Mouse (Mus musculus) lung, postnatal 0 days (tissue): ENCODE data around the gene Gm20388. TPM values are rescaled to one million over a fixed set of nuclear protein-coding genes. Genes with fewer than 3 reads are reported as not detected.

Source experiments
- ATAC-seq: fragments of 200-750 bp; cut with Nextera tagmentation; 2 replicates; pipeline ENCODE4 v1.8.0; 2017; ENCODE audit warnings: moderate library complexity
- DNase-seq: peaks from one replicate; pipeline ENCODE4 v3.0.0-alpha.2; 2016; ENCODE audit warnings: low spot score
- H3K27ac ChIP-seq: fragments of 300-500 bp; sonication (generic); 2 replicates; pipeline ENCODE4 v1.5.1; 2014; ENCODE audit warnings: antibody characterized with exemption, mild to moderate bottlenecking, low read length, mixed read lengths
- H3K27me3 ChIP-seq: fragments of 300-500 bp; sonication (generic); replicated peaks from 2 replicates; pipeline ENCODE4 v1.6.1; 2014; ENCODE audit warnings: low read length, mixed read lengths; ENCODE audit not compliant: insufficient read depth
- H3K36me3 ChIP-seq: fragments of 300-500 bp; sonication (generic); 2 replicates; pipeline ENCODE4 v1.6.1; 2014; ENCODE audit warnings: low read length, mixed read lengths; ENCODE audit not compliant: insufficient read depth
- H3K4me1 ChIP-seq: fragments of 300-500 bp; sonication (generic); 2 replicates; pipeline ENCODE4 v1.6.1; 2014; ENCODE audit warnings: antibody characterized with exemption, low read depth, low read length, mixed read lengths; ENCODE audit not compliant: insufficient read depth
- H3K4me2 ChIP-seq: fragments of 300-500 bp; sonication (generic); replicated peaks from 2 replicates; pipeline ENCODE4 v1.6.1; 2014; ENCODE audit warnings: low read depth, mild to moderate bottlenecking, low read length, moderate library complexity, mixed read lengths
- H3K4me3 ChIP-seq: fragments of 300-500 bp; sonication (generic); 2 replicates; pipeline ENCODE4 v1.5.1; 2014; ENCODE audit warnings: low read depth, low read length
- H3K9ac ChIP-seq: fragments of 300-500 bp; sonication (generic); replicated peaks from 2 replicates; pipeline ENCODE4 v1.6.1; 2014; ENCODE audit warnings: low read depth, mild to moderate bottlenecking
- H3K9me3 ChIP-seq: fragments of 300-500 bp; sonication (generic); 2 replicates; pipeline ENCODE4 v1.6.1; 2016; ENCODE audit warnings: low read length, mixed read lengths
- CTCF ChIP-seq: IDR thresholded peaks from 2 replicates; pipeline ENCODE4 v1.5.1; 2016; ENCODE audit warnings: antibody characterized with exemption, mild to moderate bottlenecking
- EP300 ChIP-seq: IDR thresholded peaks from 2 replicates; pipeline ENCODE4 v1.6.1; 2016; ENCODE audit warnings: antibody characterized with exemption, mild to moderate bottlenecking, control low read depth
- WGBS: fragments of 180-500 bp; shearing (Covaris S2); extraction: QIAGEN DNeasy Blood & Tissue Kit; methylation state at CpG from one replicate; pipeline ENCODE4 v1.1.7; 2014; 5-methylcytosine and 5-hydroxymethylcytosine counted together
- polyA plus RNA-seq: library from polyadenylated mRNA; unstranded; fragments of >200 nt; fragmentation: Nextera tagmentation; extraction: Ambion mirVana; gene quantifications from 2 replicates; pipeline ENCODE4 v1.2.1, GENCODE M21; 2015

Gm20388 gene
- polyA plus RNA-seq, 1 experiment from 2014 or later = not detected

GRCm38 (mm10) chr8:121925624-121926023 lies 2015.0 kb downstream of the Gm20388 start:
- Histone ChIP-seq H3K27ac (no peak overlapping the region), H3K27me3 (no peaks in the 10 kb centered on the region), H3K4me2 (no peak overlapping the region), H3K36me3 (no peaks in the 10 kb centered on the region), H3K4me3 (no peak overlapping the region), H3K9ac (no peak overlapping the region), H3K4me1 (peaks cover 9% of the 10 kb centered on the region), H3K9me3 (no peaks in the 10 kb centered on the region)
- WGBS = 25% methylated on average over 10 of the region's 10 CpGs
- TF ChIP-seq EP300 = no peak
- TF ChIP-seq CTCF = peak; percentile 96
- ATAC-seq = no peak
- peak; percentile 87 for DNase-seq

GRCm38 (mm10) chr8:121926266-121926665 lies 2015.6 kb downstream of the Gm20388 start:
- 60% methylated on average over 8 of the region's 8 CpGs for WGBS
- Histone ChIP-seq H3K9me3 (no peaks in the 10 kb centered on the region), H3K4me1 (peaks cover 9% of the 10 kb centered on the region), H3K36me3 (no peaks in the 10 kb centered on the region), H3K27ac (no peak overlapping the region), H3K4me2 (no peak overlapping the region), H3K4me3 (no peak overlapping the region), H3K27me3 (no peaks in the 10 kb centered on the region), H3K9ac (no peak overlapping the region)
- TF ChIP-seq CTCF (no peak), EP300 (no peak)
- ATAC-seq (no peak), DNase-seq (no peak)

- no peak overlapping the region for H3K9ac ChIP-seq
- peak; percentile 71 for ATAC-seq
- H3K36me3 ChIP-seq = no peaks in the 10 kb centered on the region
- TF ChIP-seq CTCF (peak; percentile 75), EP300 (no peak)
- peak; percentile 76 for DNase-seq
- WGBS = 30% methylated on average over 8 of the region's 8 CpGs
- no peaks in the 10 kb centered on the region for H3K27me3 ChIP-seq
- H3K4me3 ChIP-seq = no peak overlapping the region
- H3K27ac ChIP-seq = no peak overlapping the region
- no peak overlapping the region for H3K4me2 ChIP-seq
- peaks cover 2% of the 10 kb centered on the region; the same call in 1 of the 2 replicates for H3K4me1 ChIP-seq
- no peaks in the 10 kb centered on the region for H3K9me3 ChIP-seq
These were observed 2016.7 kb downstream of the Gm20388 start for GRCm38 (mm10) chr8:121927316-121927715.

- TF ChIP-seq CTCF (no peak), EP300 (no peak)
- Histone ChIP-seq H3K4me2 (no peak overlapping the region), H3K9ac (no peak overlapping the region), H3K4me1 (no peaks in the 10 kb centered on the region), H3K9me3 (no peaks in the 10 kb centered on the region), H3K27me3 (no peaks in the 10 kb centered on the region), H3K4me3 (no peak overlapping the region), H3K27ac (no peak overlapping the region), H3K36me3 (no peaks in the 10 kb centered on the region)
- WGBS = 85% methylated on average over 4 of the region's 4 CpGs
- no peak for DNase-seq
- ATAC-seq = no peak
These were observed 2019.4 kb downstream of the Gm20388 start for GRCm38 (mm10) chr8:121930047-121930446.

- DNase-seq = no peak
- TF ChIP-seq CTCF = no peak
- TF ChIP-seq EP300 = no peak
- no peak overlapping the region for H3K9ac ChIP-seq
- no peak overlapping the region for H3K27ac ChIP-seq
- no peaks in the 10 kb centered on the region for H3K4me1 ChIP-seq
- no peak for ATAC-seq
- H3K9me3 ChIP-seq = no peaks in the 10 kb centered on the region
- 76% methylated on average over 7 of the region's 7 CpGs for WGBS
- no peak overlapping the region for H3K4me3 ChIP-seq
- no peak overlapping the region for H3K4me2 ChIP-seq
- H3K36me3 ChIP-seq = no peaks in the 10 kb centered on the region
- no peaks in the 10 kb centered on the region for H3K27me3 ChIP-seq
These were observed 2020.9 kb downstream of the Gm20388 start for GRCm38 (mm10) chr8:121931571-121931970.

GRCm38 (mm10) chr8:121932026-121932667 lies 2021.5 kb downstream of the Gm20388 start:
- WGBS = 72% methylated on average over 12 of the region's 12 CpGs

More at GRCm38 (mm10) chr8:121932026-121932667, 2021.5 kb downstream of the Gm20388 start:
- Histone ChIP-seq H3K27me3 (no peaks in the 10 kb centered on the region), H3K9me3 (no peaks in the 10 kb centered on the region), H3K9ac (no peak overlapping the region), H3K4me3 (no peak overlapping the region), H3K36me3 (no peaks in the 10 kb centered on the region), H3K27ac (no peak overlapping the region), H3K4me1 (no peaks in the 10 kb centered on the region), H3K4me2 (no peak overlapping the region)
- no peak for ATAC-seq
- no peak for DNase-seq
- TF ChIP-seq EP300 (no peak), CTCF (no peak)
